Mouse (Mus musculus) limb, embryonic 11.5 days (tissue): ENCODE measurements around the gene 4933424G06Rik. TPM values are rescaled to one million over a fixed set of nuclear protein-coding genes. Genes with fewer than 3 reads are reported as not detected.

Source experiments
- ATAC-seq: fragments of 200-750 bp; cut with Nextera tagmentation; 2 replicates; pipeline ENCODE4 v1.8.0; 2017; ENCODE audit warnings: low read depth; ENCODE audit not compliant: insufficient number of reproducible peaks, low FRiP score, low TSS enrichment
- DNase-seq: peaks from one replicate; pipeline ENCODE4 v3.0.0-alpha.2; 2015; ENCODE audit warnings: low spot score
- H3K27ac ChIP-seq: fragments of 300-500 bp; sonication (generic); replicated peaks from 2 replicates; pipeline ENCODE4 v1.5.1; 2014; ENCODE audit warnings: low read depth, mild to moderate bottlenecking, low read length
- H3K27me3 ChIP-seq: fragments of 300-500 bp; sonication (generic); 2 replicates; pipeline ENCODE4 v1.6.1; 2014; ENCODE audit warnings: mild to moderate bottlenecking, low read length, mixed read lengths; ENCODE audit not compliant: control insufficient read depth, insufficient read depth
- H3K36me3 ChIP-seq: fragments of 300-500 bp; sonication (generic); 2 replicates; pipeline ENCODE4 v1.6.1; 2014; ENCODE audit warnings: mild to moderate bottlenecking, low read length, moderate library complexity, mixed read lengths; ENCODE audit not compliant: control insufficient read depth, insufficient read depth
- H3K4me1 ChIP-seq: fragments of 300-500 bp; sonication (generic); 2 replicates; pipeline ENCODE4 v1.6.1; 2014; ENCODE audit warnings: low read length, mixed read lengths; ENCODE audit not compliant: control insufficient read depth, insufficient read depth
- H3K4me2 ChIP-seq: fragments of 300-500 bp; sonication (generic); 2 replicates; pipeline ENCODE4 v1.6.1; 2014; ENCODE audit warnings: low read depth, mild to moderate bottlenecking, moderate library complexity; ENCODE audit not compliant: severe bottlenecking
- H3K4me3 ChIP-seq: fragments of 300-500 bp; sonication (generic); 2 replicates; pipeline ENCODE4 v1.5.1; 2014; ENCODE audit warnings: low read depth, low read length
- H3K9ac ChIP-seq: fragments of 300-500 bp; sonication (generic); 2 replicates; pipeline ENCODE4 v1.6.1; 2014; ENCODE audit warnings: mild to moderate bottlenecking, low read length
- H3K9me3 ChIP-seq: fragments of 300-500 bp; sonication (generic); 2 replicates; pipeline ENCODE4 v1.6.1; 2016; ENCODE audit warnings: low read length; ENCODE audit not compliant: control insufficient read depth
- WGBS: fragments of 180-500 bp; shearing (Covaris S2); extraction: QIAGEN DNeasy Blood & Tissue Kit; methylation state at CpG from one replicate; pipeline ENCODE4 v1.1.7; 2014; 5-methylcytosine and 5-hydroxymethylcytosine counted together
- polyA plus RNA-seq: library from polyadenylated mRNA; unstranded; fragments of >200 nt; fragmentation: Nextera tagmentation; extraction: Ambion mirVana; gene quantifications from 2 replicates; pipeline ENCODE4 v1.2.1, GENCODE M21; 2014

The 4933424G06Rik gene
- polyA plus RNA-seq, 1 experiment from 2014 or later = 0.31 TPM

GRCm38 (mm10) chr1:36753932-36754675 lies 44.2 kb downstream of the 4933424G06Rik start:
- DNase-seq = no peak
- WGBS = 78% methylated on average over 6 of the region's 6 CpGs
- Histone ChIP-seq H3K9ac (no peak overlapping the region), H3K9me3 (no peaks in the 10 kb centered on the region), H3K4me1 (no peaks in the 10 kb centered on the region), H3K4me3 (no peak overlapping the region), H3K4me2 (no peak overlapping the region), H3K27me3 (no peaks in the 10 kb centered on the region), H3K36me3 (no peaks in the 10 kb centered on the region), H3K27ac (no peak overlapping the region)
- no peak for ATAC-seq

DNA sequence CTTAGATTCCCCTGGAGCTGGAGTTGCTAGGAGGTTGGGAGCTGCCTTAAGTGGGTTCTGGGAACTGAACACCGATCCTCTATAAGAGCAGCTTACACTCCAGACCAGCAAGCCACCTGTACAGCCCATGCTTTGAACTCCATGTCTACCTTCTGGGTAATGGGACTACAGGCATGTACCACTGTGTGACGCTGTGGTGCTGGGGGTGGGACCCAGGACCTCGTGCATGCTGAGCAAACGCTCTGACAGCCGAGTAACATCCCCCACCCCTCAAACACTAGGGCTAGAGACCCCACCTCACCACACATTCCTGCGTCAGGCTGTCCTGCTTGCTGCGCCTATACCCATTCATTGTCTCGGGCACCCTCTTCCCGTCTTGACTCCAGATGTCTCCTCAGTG lies 48.6 kb downstream of the 4933424G06Rik start:
- no peak overlapping the region for H3K27ac ChIP-seq

DNA sequence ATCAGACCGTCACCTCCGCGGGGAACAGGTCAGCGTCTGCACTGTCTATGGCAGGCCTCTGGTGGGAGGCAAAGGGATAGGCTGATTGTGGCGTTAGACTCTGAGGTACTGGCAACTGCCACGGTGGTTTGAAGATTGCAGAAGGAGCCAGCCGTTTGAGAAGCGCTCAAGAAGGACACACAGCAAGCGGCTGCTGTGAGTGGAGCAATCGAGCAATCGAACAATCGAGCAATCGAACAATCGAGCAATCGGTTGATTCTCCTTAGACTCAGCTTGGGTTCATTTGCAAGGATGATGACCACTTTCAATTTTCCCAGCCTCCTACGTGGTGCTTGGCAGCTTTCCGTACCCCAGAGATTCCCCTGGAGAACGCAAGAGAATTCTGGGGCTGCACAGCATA lies 49.1 kb downstream of the 4933424G06Rik start:
- ATAC-seq (no peak), DNase-seq (no peak)
- Histone ChIP-seq H3K9ac (no peak overlapping the region), H3K4me2 (no peak overlapping the region), H3K4me3 (no peak overlapping the region), H3K4me1 (no peaks in the 10 kb centered on the region), H3K36me3 (no peaks in the 10 kb centered on the region), H3K27ac (no peak overlapping the region), H3K9me3 (no peaks in the 10 kb centered on the region), H3K27me3 (no peaks in the 10 kb centered on the region)
- 85% methylated on average over 18 of the region's 18 CpGs for WGBS

More for the DNA sequence above, 48.6 kb downstream of the 4933424G06Rik start:
- ATAC-seq (no peak; the same call in 1 of the 2 replicates), DNase-seq (no peak)
- Histone ChIP-seq H3K4me2 (no peak overlapping the region), H3K9me3 (no peaks in the 10 kb centered on the region), H3K27me3 (no peaks in the 10 kb centered on the region), H3K9ac (no peak overlapping the region), H3K4me3 (no peak overlapping the region), H3K36me3 (no peaks in the 10 kb centered on the region), H3K4me1 (no peaks in the 10 kb centered on the region)
- 85% methylated on average over 9 of the region's 9 CpGs for WGBS

DNA sequence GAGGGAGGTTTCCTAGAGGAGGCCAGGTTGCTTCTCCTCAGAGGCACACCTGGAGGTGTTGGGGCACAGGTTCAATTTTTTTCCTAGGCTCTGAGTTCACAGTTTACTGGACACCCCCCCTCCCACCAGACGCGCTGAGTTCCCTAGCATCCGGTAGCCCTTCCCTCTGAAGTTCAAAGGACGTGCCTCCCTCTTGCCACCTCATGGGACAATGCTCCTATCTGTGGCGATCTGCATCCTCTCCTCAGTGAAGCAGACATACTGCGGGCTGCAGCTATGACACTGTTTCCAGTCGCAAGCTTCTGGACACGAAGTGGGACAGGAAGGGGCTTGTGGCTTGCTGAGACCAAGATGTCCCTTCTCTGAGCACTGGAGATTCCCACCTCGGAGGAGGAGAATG lies 50.5 kb downstream of the 4933424G06Rik start:
- H3K9me3 ChIP-seq = no peaks in the 10 kb centered on the region
- H3K4me2 ChIP-seq = no peak overlapping the region
- ATAC-seq = no peak
- H3K4me1 ChIP-seq = no peaks in the 10 kb centered on the region
- no peak for DNase-seq
- no peaks in the 10 kb centered on the region for H3K36me3 ChIP-seq
- 71% methylated on average over 9 of the region's 9 CpGs for WGBS
- H3K27me3 ChIP-seq = no peaks in the 10 kb centered on the region
- no peak overlapping the region for H3K27ac ChIP-seq
- H3K9ac ChIP-seq = no peak overlapping the region
- no peak overlapping the region for H3K4me3 ChIP-seq

GRCm38 (mm10) chr1:36761061-36761460 lies 51.1 kb downstream of the 4933424G06Rik start:
- 87% methylated on average over 8 of the region's 8 CpGs for WGBS
- Histone ChIP-seq H3K27ac (no peak overlapping the region), H3K4me1 (no peaks in the 10 kb centered on the region), H3K27me3 (no peaks in the 10 kb centered on the region), H3K4me3 (no peak overlapping the region), H3K9ac (no peak overlapping the region), H3K9me3 (no peaks in the 10 kb centered on the region), H3K36me3 (no peaks in the 10 kb centered on the region), H3K4me2 (no peak overlapping the region)
- no peak for ATAC-seq
- no peak for DNase-seq

GRCm38 (mm10) chr1:36761568-36761967 lies 51.6 kb downstream of the 4933424G06Rik start, which contains the start of gene Zap70:
TSS of gene Zap70 (plus strand) at chr1:36761798.
- H3K27me3 ChIP-seq = no peaks in the 10 kb centered on the region
- WGBS = 80% methylated on average over 11 of the region's 11 CpGs
- no peaks in the 10 kb centered on the region for H3K36me3 ChIP-seq
- no peak for DNase-seq
- no peak within 1 kb of the TSS for H3K4me2 ChIP-seq
- H3K27ac ChIP-seq = no peak within 1 kb of the TSS
- H3K4me1 ChIP-seq = no peaks in the 10 kb centered on the region
- no peak within 1 kb of the TSS for H3K4me3 ChIP-seq
- ATAC-seq = no peak
- H3K9me3 ChIP-seq = no peaks in the 10 kb centered on the region
- no peak within 1 kb of the TSS for H3K9ac ChIP-seq

DNA sequence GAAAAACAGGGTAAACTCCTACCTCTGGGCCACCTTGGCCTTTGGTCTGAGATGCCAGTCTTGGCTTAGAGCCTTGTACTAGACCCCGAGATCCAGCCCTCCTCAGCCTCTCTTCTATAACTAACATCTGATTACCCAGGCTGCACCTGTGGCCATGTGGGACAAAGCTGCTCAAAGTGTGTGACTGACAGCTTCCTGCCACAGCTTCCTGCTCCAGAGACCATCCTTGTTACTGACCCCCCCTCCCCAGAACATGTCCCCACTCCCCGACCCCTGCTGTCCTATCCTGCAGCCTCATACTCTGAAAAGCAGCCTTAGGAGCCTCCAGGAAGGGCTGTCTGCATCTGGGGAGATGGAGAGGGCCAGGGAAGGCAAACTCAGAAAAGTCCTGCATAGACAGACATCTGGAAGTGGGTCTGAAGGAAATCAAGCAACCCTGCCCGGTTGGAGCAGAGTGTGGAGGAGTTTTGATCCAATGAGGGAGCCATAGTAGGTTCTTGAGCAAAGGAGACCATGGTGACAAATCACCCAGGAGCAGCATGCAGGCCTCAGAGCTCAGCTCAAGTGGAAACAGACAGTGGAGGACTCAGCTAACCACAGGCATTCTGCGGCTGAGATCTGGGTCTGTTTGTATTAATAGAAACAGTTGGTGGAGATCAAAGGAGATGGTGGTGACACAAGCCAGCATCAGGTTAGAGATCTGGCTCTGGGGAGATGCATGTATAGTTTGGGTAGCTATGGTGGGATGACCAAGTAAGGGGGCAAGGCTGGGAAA lies 56.7 kb downstream of the 4933424G06Rik start:
- Histone ChIP-seq H3K27me3 (peaks cover 11% of the 10 kb centered on the region), H3K4me1 (0 out of 2 replicates have a peak, but pooled peaks cover 2% of the 10 kb centered on the region), H3K4me2 (no peak overlapping the region), H3K36me3 (no peaks in the 10 kb centered on the region), H3K9me3 (no peaks in the 10 kb centered on the region), H3K27ac (no peak overlapping the region), H3K9ac (no peak overlapping the region), H3K4me3 (no peak overlapping the region)
- WGBS = 61% methylated on average over 4 of the region's 4 CpGs
- DNase-seq (no peak), ATAC-seq (no peak)

DNA sequence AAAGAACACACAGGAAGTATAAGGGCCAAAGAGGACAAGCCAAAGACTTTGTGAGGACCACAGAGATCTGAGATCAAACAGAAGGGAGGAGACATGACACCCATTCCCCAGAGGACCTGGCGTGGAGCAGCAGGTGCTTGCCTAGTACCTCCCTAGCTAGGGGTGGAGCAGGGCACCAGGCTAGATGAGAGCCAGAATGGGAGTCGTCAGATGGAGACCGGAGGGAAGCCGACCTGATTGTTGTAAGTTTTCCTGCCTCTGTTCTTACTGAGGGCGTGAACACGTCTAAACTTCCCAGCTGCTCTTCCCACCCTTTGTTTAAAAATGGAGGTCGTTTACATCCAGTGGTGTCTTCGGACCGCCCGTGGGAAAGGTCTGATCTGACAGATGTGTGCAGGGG lies 57.4 kb downstream of the 4933424G06Rik start:
- H3K27me3 ChIP-seq = peaks cover 11% of the 10 kb centered on the region
- 47% methylated on average over 10 of the region's 10 CpGs for WGBS
- no peaks in the 10 kb centered on the region for H3K9me3 ChIP-seq
- ATAC-seq (no peak), DNase-seq (no peak)
- 0 out of 2 replicates have a peak, but pooled peaks cover 2% of the 10 kb centered on the region for H3K4me1 ChIP-seq
- no peak overlapping the region for H3K27ac ChIP-seq
- H3K4me2 ChIP-seq = no peak overlapping the region
- no peak overlapping the region for H3K4me3 ChIP-seq
- H3K36me3 ChIP-seq = no peaks in the 10 kb centered on the region
- H3K9ac ChIP-seq = no peak overlapping the region
